Mouse (Mus musculus): ENCODE measurements at regions not wholly inside any gene's neighbourhood (a gene's known extent, or its start where the extent isn't known, plus 50 kb on each side); places are given as distances from the start of the nearest gene placed in this dataset.

- Histone ChIP-seq H3K36me3 (replicated peaks) (no peaks in the 10 kb centered on the region), H3K27me3 (no peaks in the 10 kb centered on the region), H3K9ac (no peak overlapping the region), H3K27ac (replicated peaks) (no peak overlapping the region), H3K4me3 (replicated peaks) (no peak overlapping the region), H3K4me2 (no peak overlapping the region), H3K4me1 (replicated peaks) (no peaks in the 10 kb centered on the region), H3K9me3 (replicated peaks) (no peaks in the 10 kb centered on the region)
- no peak for ATAC-seq (ENCODE audit: insufficient read depth)
- WGBS (ENCODE audit: insufficient replicate concordance), result 59% methylated on average over 7 of the region's 7 CpGs
Measured at GRCm38 (mm10) chr1:79917426-79918150, 56.6 kb upstream of the Serpine2 start.

All from liver, embryonic 15.5 days (tissue).